Mouse (Mus musculus): ENCODE results near the gene Coa3.

Coa3 gene

GRCm38 (mm10) chr11:101253613-101254389 lies 25.1 kb downstream of the Coa3 start, which contains the start of gene Vps25:
Vps25 (plus strand) TSS chr11:101253707.
- peak; percentile 74 for DNase-seq (ENCODE audit: low read depth, low spot score)

GRCm38 (mm10) chr11:101252941-101253340 lies 26.0 kb downstream of the Coa3 start:
- no peak for DNase-seq (ENCODE audit: low read depth, low spot score)

GRCm38 (mm10) chr11:101251031-101251430 lies 27.9 kb downstream of the Coa3 start:
- DNase-seq (ENCODE audit: low read depth, low spot score) = no peak

- peak; percentile 73 for DNase-seq (ENCODE audit: low read depth, low spot score)
These were observed 30.5 kb downstream of the Coa3 start for GRCm38 (mm10) chr11:101248258-101248994.

- no peak for DNase-seq (ENCODE audit: low read depth, low spot score)
These were observed 31.3 kb downstream of the Coa3 start for GRCm38 (mm10) chr11:101247521-101248030.

GRCm38 (mm10) chr11:101246702-101247012 lies 32.3 kb downstream of the Coa3 start:
- DNase-seq (ENCODE audit: low read depth, low spot score) = no peak

- DNase-seq (ENCODE audit: low read depth, low spot score) = no peak
These were observed 32.8 kb downstream of the Coa3 start, which contains the start of gene Ramp2 for GRCm38 (mm10) chr11:101245855-101246701. Ramp2 (plus strand) TSS chr11:101246028.

- peak; percentile 70 for DNase-seq (ENCODE audit: low read depth, low spot score)
These were observed 33.8 kb downstream of the Coa3 start for GRCm38 (mm10) chr11:101245071-101245470.

GRCm38 (mm10) chr11:101238071-101238647 lies 40.8 kb downstream of the Coa3 start:
- no peak for DNase-seq (ENCODE audit: low read depth, low spot score)

- DNase-seq (ENCODE audit: low read depth, low spot score) = no peak
These were observed 42.1 kb downstream of the Coa3 start for GRCm38 (mm10) chr11:101236782-101237181.

GRCm38 (mm10) chr11:101235429-101235828 lies 43.5 kb downstream of the Coa3 start:
- DNase-seq (ENCODE audit: low read depth, low spot score) = no peak

GRCm38 (mm10) chr11:101234124-101234523 lies 44.8 kb downstream of the Coa3 start:
- no peak for DNase-seq (ENCODE audit: low read depth, low spot score)

- DNase-seq (ENCODE audit: low read depth, low spot score) = no peak
These were observed 45.7 kb downstream of the Coa3 start for GRCm38 (mm10) chr11:101233240-101233639.

GRCm38 (mm10) chr11:101232010-101232839 lies 46.7 kb downstream of the Coa3 start:
- no peak for DNase-seq (ENCODE audit: low read depth, low spot score)

- no peak for DNase-seq (ENCODE audit: low read depth, low spot score)
These were observed 47.7 kb downstream of the Coa3 start for GRCm38 (mm10) chr11:101230991-101231871.

- DNase-seq (ENCODE audit: low read depth, low spot score) = no peak
These were observed 48.4 kb downstream of the Coa3 start for GRCm38 (mm10) chr11:101230526-101230925.

GRCm38 (mm10) chr11:101230061-101230511 lies 48.8 kb downstream of the Coa3 start:
- DNase-seq (ENCODE audit: low read depth, low spot score) = no peak

GRCm38 (mm10) chr11:101229361-101229900 lies 49.5 kb downstream of the Coa3 start:
- DNase-seq (ENCODE audit: low read depth, low spot score) = no peak

Measured in forelimb bud, embryonic 11.5 days (tissue).